Mouse (Mus musculus) liver, embryonic 12.5 days (tissue): ENCODE measurements around the gene Layn. TPM values are rescaled to one million over a fixed set of nuclear protein-coding genes. Genes with fewer than 3 reads are reported as not detected.

Source experiments
- ATAC-seq: fragments of 200-750 bp; cut with Nextera tagmentation; 2 replicates; pipeline ENCODE4 v1.8.0; 2017; ENCODE audit warnings: moderate number of reproducible peaks, mild to moderate bottlenecking, moderate library complexity
- H3K27ac ChIP-seq: fragments of 300-500 bp; sonication (generic); 2 replicates; pipeline ENCODE4 v1.5.1; 2016; ENCODE audit warnings: mild to moderate bottlenecking
- H3K27me3 ChIP-seq: fragments of 300-500 bp; sonication (generic); replicated peaks from 2 replicates; pipeline ENCODE4 v1.6.1; 2016; ENCODE audit warnings: mild to moderate bottlenecking, moderate library complexity
- H3K36me3 ChIP-seq: fragments of 300-500 bp; sonication (generic); 2 replicates; pipeline ENCODE4 v1.6.1; 2016; ENCODE audit warnings: mild to moderate bottlenecking, moderate library complexity
- H3K4me1 ChIP-seq: fragments of 300-500 bp; sonication (generic); 2 replicates; pipeline ENCODE4 v1.6.1; 2016
- H3K4me2 ChIP-seq: fragments of 300-500 bp; sonication (generic); 2 replicates; pipeline ENCODE4 v1.6.1; 2016; ENCODE audit warnings: mild to moderate bottlenecking, moderate library complexity
- H3K4me3 ChIP-seq: fragments of 300-500 bp; sonication (generic); 2 replicates; pipeline ENCODE4 v1.5.1; 2016; ENCODE audit warnings: mild to moderate bottlenecking, moderate library complexity
- H3K9ac ChIP-seq: fragments of 300-500 bp; sonication (generic); 2 replicates; pipeline ENCODE4 v1.6.1; 2016; ENCODE audit warnings: mild to moderate bottlenecking, moderate library complexity
- H3K9me3 ChIP-seq: fragments of 300-500 bp; sonication (generic); replicated peaks from 2 replicates; pipeline ENCODE4 v1.6.1; 2016; ENCODE audit warnings: mild to moderate bottlenecking, moderate library complexity
- WGBS: fragments of 180-500 bp; shearing (Covaris S2); methylation state at CpG from one replicate; pipeline ENCODE4 v1.1.7; 2016; ENCODE audit not compliant: insufficient replicate concordance; 5-methylcytosine and 5-hydroxymethylcytosine counted together
- polyA plus RNA-seq: library from polyadenylated mRNA; unstranded; fragments of >200 nt; fragmentation: Nextera tagmentation; extraction: Ambion mirVana; gene quantifications from 2 replicates; pipeline ENCODE4 v1.2.1, GENCODE M21; 2016

Layn gene
- polyA plus RNA-seq, 1 experiment from 2014 or later = 2.6 TPM

DNA sequence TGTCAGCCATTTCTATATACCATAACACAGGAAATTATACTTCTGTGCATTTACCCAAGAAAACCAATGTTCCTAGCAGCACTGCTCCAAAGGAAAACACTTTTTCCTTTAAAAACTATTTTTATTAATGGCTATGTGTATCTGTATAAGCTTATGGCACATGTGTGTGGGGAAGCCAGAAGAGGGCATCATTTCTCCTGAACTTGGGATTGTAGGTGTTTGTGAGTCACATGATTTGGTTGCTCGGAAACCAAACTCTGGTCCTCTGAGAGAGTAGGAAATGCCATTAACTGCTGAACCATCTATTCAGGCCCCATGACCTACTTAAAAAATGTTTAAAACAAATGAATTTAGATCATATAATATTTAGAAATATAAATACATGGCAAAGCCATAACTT lies 49.9 kb downstream of the Layn start:
- no peak overlapping the region for H3K4me2 ChIP-seq
- H3K27me3 ChIP-seq = no peaks in the 10 kb centered on the region
- H3K4me1 ChIP-seq = no peaks in the 10 kb centered on the region
- no peaks in the 10 kb centered on the region for H3K36me3 ChIP-seq
- H3K4me3 ChIP-seq = no peak overlapping the region
- H3K27ac ChIP-seq = no peak overlapping the region
- no peaks in the 10 kb centered on the region for H3K9me3 ChIP-seq
- WGBS = 71% methylated on average over 1 of the region's 1 CpGs
- no peak for ATAC-seq
- H3K9ac ChIP-seq = no peak overlapping the region

GRCm38 (mm10) chr9:51021123-51021795 lies 55.6 kb downstream of the Layn start:
- Histone ChIP-seq H3K9ac (no peak overlapping the region), H3K4me3 (no peak overlapping the region), H3K36me3 (no peaks in the 10 kb centered on the region), H3K9me3 (no peaks in the 10 kb centered on the region), H3K27me3 (0 out of 2 replicates have a peak, but pooled peaks cover 11% of the 10 kb centered on the region), H3K27ac (no peak overlapping the region), H3K4me2 (no peak overlapping the region), H3K4me1 (0 out of 2 replicates have a peak, but pooled peaks cover 8% of the 10 kb centered on the region)
- WGBS = 41% methylated on average over 4 of the region's 4 CpGs
- no peak for ATAC-seq

GRCm38 (mm10) chr9:51020351-51020750 lies 56.5 kb downstream of the Layn start:
- 0 out of 2 replicates have a peak, but pooled peaks cover 11% of the 10 kb centered on the region for H3K27me3 ChIP-seq
- no peak overlapping the region for H3K4me2 ChIP-seq
- ATAC-seq = no peak
- 15% methylated on average over 3 of the region's 3 CpGs for WGBS
- H3K9me3 ChIP-seq = no peaks in the 10 kb centered on the region
- H3K4me3 ChIP-seq = no peak overlapping the region
- H3K27ac ChIP-seq = no peak overlapping the region
- no peak overlapping the region for H3K9ac ChIP-seq
- H3K36me3 ChIP-seq = no peaks in the 10 kb centered on the region
- H3K4me1 ChIP-seq = 0 out of 2 replicates have a peak, but pooled peaks cover 8% of the 10 kb centered on the region

DNA sequence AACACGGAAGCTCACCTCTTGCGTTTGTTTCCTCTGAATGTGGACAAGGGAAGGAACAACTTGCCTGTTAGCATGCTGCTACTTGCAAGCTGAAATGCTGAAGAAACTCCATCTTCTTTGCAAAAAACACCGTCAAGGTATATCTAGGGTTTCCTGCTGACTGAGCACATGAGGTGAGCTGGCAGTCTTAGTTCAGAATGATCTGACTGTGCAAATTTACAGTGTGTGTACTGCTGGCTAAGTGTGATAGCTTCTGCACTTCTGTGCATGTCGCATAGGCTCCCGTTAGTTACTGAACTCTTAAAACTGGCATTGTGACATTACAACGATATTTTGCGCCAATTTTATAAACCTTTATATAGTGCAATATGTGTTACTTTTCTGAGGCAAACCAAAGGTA lies 57.2 kb downstream of the Layn start:
- WGBS = 51% methylated on average over 7 of the region's 7 CpGs
- H3K9ac ChIP-seq = no peak overlapping the region
- H3K36me3 ChIP-seq = no peaks in the 10 kb centered on the region
- H3K4me1 ChIP-seq = 0 out of 2 replicates have a peak, but pooled peaks cover 8% of the 10 kb centered on the region
- H3K4me3 ChIP-seq = no peak overlapping the region
- no peak for ATAC-seq
- H3K4me2 ChIP-seq = no peak overlapping the region
- no peaks in the 10 kb centered on the region for H3K9me3 ChIP-seq
- H3K27ac ChIP-seq = no peak overlapping the region
- H3K27me3 ChIP-seq = 0 out of 2 replicates have a peak, but pooled peaks cover 11% of the 10 kb centered on the region

GRCm38 (mm10) chr9:51015732-51016131 lies 61.2 kb downstream of the Layn start:
- Histone ChIP-seq H3K36me3 (no peaks in the 10 kb centered on the region), H3K27me3 (0 out of 2 replicates have a peak, but pooled peaks cover 11% of the 10 kb centered on the region), H3K27ac (no peak overlapping the region), H3K4me3 (no peak overlapping the region), H3K9me3 (no peaks in the 10 kb centered on the region), H3K9ac (no peak overlapping the region), H3K4me1 (0 out of 2 replicates have a peak, but pooled peaks cover 6% of the 10 kb centered on the region), H3K4me2 (no peak overlapping the region)
- no peak for ATAC-seq
- 41% methylated on average over 4 of the region's 4 CpGs for WGBS

- H3K27me3 ChIP-seq = 0 out of 2 replicates have a peak, but pooled peaks cover 10% of the 10 kb centered on the region
- WGBS = 62% methylated on average over 1 of the region's 1 CpGs
These were observed 63.2 kb downstream of the Layn start for GRCm38 (mm10) chr9:51013644-51014043.

GRCm38 (mm10) chr9:51009656-51009950 lies 67.3 kb downstream of the Layn start:
- no peaks in the 10 kb centered on the region for H3K9me3 ChIP-seq
- H3K27ac ChIP-seq = 0 out of 2 replicates have a peak overlapping the region, but pooled peaks have one; percentile 50

More at GRCm38 (mm10) chr9:51013644-51014043, 63.2 kb downstream of the Layn start:
- no peak overlapping the region for H3K4me3 ChIP-seq
- no peaks in the 10 kb centered on the region for H3K9me3 ChIP-seq
- peaks cover 7% of the 10 kb centered on the region for H3K4me1 ChIP-seq
- no peak overlapping the region for H3K4me2 ChIP-seq
- ATAC-seq = no peak
- H3K9ac ChIP-seq = no peak overlapping the region
- H3K36me3 ChIP-seq = no peaks in the 10 kb centered on the region
- H3K27ac ChIP-seq = no peak overlapping the region

GRCm38 (mm10) chr9:51008841-51009655 lies 67.8 kb downstream of the Layn start, which contains the start of gene Sik2:
Gene Sik2 (minus strand): TSS chr9:51009073.
- Histone ChIP-seq H3K4me1 (peaks cover 28% of the 10 kb centered on the region), H3K36me3 (no peaks in the 10 kb centered on the region), H3K9ac (peak within 1 kb of the TSS; percentile 96), H3K9me3 (no peaks in the 10 kb centered on the region), H3K27me3 (no peaks in the 10 kb centered on the region), H3K4me2 (peak within 1 kb of the TSS; percentile 87), H3K27ac (peak within 1 kb of the TSS; percentile 96), H3K4me3 (peak within 1 kb of the TSS; percentile 83)
- peak; percentile 95 for ATAC-seq
- under 1% methylated on average over 51 of the region's 85 CpGs for WGBS

More at GRCm38 (mm10) chr9:51009656-51009950, 67.3 kb downstream of the Layn start:
- no peak for ATAC-seq
- Histone ChIP-seq H3K9ac (peak overlapping the region; percentile 96), H3K36me3 (no peaks in the 10 kb centered on the region), H3K4me1 (peaks cover 23% of the 10 kb centered on the region), H3K4me2 (peak overlapping the region; percentile 87), H3K4me3 (peak overlapping the region; percentile 83), H3K27me3 (no peaks in the 10 kb centered on the region)
- WGBS = 4% methylated on average over 6 of the region's 6 CpGs

DNA sequence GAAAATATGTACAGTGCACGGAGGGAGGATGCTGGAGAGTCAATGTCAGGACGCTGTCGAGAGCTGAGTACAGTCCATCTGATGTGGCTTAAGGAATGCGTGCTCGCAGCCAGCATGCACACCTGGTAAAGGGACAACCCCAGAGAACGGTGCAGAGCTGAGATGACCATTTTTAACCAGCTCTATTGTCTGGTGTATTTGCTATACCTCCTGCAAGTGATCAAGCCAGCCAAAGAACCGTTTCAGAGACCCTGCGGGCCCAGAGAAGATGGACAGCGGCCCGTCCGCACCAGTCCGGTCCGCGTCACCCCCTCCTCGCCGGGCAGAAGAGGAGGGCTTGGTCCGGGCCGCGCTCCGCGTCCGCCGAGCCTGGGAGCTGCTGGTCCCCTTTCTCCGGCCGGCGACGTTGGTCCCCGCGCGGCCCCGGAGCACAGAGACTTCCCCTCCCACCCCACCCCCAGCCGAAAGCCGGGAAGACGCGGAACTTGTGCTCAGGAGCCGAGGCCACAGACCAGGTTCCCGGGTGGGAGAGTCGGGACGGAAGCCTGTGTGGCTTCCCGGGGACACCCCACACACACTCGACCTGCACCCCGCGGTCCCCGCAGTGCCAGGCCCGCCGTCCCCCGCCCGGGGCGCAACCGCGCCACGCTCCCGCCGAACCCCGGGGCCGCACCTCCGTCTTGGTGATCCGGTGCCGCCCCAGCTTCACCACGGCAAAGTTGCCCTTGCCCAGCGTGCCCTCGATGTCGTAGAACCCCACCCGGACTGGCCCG lies 68.6 kb downstream of the Layn start:
- H3K4me1 ChIP-seq = peaks cover 28% of the 10 kb centered on the region
- H3K27ac ChIP-seq = peak overlapping the region; percentile 96
- H3K36me3 ChIP-seq = no peaks in the 10 kb centered on the region
- H3K4me2 ChIP-seq = peak overlapping the region; percentile 87
- peak; percentile 66 for ATAC-seq
- H3K9ac ChIP-seq = peak overlapping the region; percentile 96
- H3K4me3 ChIP-seq = peak overlapping the region; percentile 83
- H3K27me3 ChIP-seq = no peaks in the 10 kb centered on the region
- H3K9me3 ChIP-seq = no peaks in the 10 kb centered on the region
- WGBS = 1% methylated on average over 65 of the region's 65 CpGs

GRCm38 (mm10) chr9:51007726-51008067 lies 69.2 kb downstream of the Layn start:
- H3K4me3 ChIP-seq = peak overlapping the region; percentile 83
- H3K9me3 ChIP-seq = no peaks in the 10 kb centered on the region
- no peaks in the 10 kb centered on the region for H3K36me3 ChIP-seq
- ATAC-seq = no peak
- peak overlapping the region; percentile 96 for H3K9ac ChIP-seq
- peaks cover 28% of the 10 kb centered on the region for H3K4me1 ChIP-seq
- H3K27ac ChIP-seq = peak overlapping the region; percentile 96
- H3K4me2 ChIP-seq = peak overlapping the region; percentile 87
- no peaks in the 10 kb centered on the region for H3K27me3 ChIP-seq
- WGBS = 9% methylated on average over 10 of the region's 10 CpGs

DNA sequence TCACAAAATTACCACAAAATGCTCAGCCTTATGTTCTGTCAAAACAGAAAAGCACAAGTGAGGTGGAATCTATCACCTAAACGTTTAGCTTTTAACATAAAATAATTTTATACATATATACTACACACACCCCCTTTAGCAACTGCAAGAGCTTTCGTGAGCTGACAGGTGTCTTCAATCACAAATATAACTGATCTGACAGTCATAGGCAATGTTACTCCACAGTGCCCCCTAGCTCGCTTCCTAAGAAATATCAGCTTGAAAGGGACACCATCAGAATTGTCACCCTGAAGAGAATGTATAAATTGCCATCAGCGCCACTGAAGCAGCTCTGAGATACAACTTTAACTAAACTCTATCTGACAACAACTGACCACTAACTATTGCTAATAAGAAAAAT lies 70.0 kb downstream of the Layn start:
- Histone ChIP-seq H3K4me3 (peak overlapping the region; percentile 83), H3K27me3 (no peaks in the 10 kb centered on the region), H3K36me3 (no peaks in the 10 kb centered on the region), H3K4me2 (peak overlapping the region; percentile 87), H3K4me1 (peaks cover 28% of the 10 kb centered on the region), H3K27ac (no peak overlapping the region), H3K9ac (peak overlapping the region; percentile 96; the same call in 1 of the 2 replicates), H3K9me3 (no peaks in the 10 kb centered on the region)
- WGBS = 6% methylated on average over 4 of the region's 4 CpGs
- ATAC-seq = no peak
